Mouse (Mus musculus) retina, postnatal 7 days (tissue): ENCODE data around the gene Cdyl.
A peak's percentile ranks its signal among the peaks of the same experiment; 100 is the strongest.
"Not testable (repeated sequence)": the region's sequence is repeated elsewhere in the genome, so short reads cannot be mapped to it uniquely, and the experiment has no call there.

Experiments used
- DNase-seq: peaks from one replicate; pipeline ENCODE4 v3.0.0-alpha.2; 2012; ENCODE audit warnings: low read depth, low spot score

Cdyl gene

DNA sequence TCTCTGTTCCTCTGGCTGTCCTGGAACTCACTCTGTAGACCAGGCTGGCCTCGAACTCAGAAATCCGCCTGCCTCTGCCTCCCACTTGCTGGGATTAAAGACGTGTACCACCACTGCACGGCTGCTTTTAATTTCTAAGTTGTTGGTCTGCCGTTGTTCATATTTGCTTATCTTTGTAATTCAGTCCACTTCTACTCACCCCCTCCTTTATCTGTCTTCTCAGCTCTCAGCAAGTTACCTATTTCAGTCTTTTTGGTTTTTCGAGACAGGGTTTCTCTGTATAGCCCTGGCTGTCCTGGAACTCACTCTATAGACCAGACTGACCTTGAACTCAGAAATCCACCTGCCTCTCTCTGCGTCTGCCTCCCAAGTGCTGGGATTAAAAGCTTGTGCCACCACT, 176.9 kb downstream of the Cdyl start:
- DNase-seq, result not testable (repeated sequence)

DNA sequence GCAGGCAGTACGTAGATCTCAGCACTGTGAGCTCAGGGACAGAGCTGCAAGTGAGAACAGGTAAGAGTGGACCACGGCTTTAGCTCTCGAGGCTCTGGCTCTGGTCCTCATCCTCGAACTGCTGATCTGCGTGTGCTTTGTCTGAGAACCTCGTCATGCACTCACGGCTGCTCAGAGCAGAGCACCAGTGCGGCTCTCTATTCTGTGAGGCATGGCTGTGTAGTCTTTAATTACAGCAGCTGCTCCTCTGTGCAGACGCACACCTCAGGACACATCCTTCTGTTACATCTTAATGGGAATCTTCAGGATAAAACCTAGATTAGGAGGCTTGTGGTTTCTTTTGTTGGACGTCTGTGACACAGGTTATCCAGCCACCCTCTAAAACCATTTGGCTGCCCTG, 180.5 kb downstream of the Cdyl start:
- no peak for DNase-seq

DNA sequence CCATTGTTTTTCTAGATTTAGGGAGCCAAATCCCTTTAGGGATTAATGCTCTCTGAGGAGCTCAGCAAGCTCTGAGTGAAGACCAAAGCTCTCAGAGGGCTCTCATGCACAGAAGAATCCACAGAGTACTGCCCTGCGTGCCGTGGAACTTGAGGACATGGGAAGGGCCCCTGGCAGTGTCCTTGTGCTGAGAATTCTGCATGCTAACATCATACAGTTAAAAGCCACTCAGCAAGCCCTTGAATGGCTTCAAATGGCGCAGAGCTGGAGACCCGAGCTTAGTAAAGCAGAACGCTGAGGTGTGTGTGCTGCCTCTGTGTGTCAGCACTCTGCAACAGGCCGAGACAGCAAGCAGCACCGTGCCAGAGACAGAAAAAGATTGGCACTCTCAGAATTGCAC, 183.8 kb downstream of the Cdyl start:
- DNase-seq, result no peak

DNA sequence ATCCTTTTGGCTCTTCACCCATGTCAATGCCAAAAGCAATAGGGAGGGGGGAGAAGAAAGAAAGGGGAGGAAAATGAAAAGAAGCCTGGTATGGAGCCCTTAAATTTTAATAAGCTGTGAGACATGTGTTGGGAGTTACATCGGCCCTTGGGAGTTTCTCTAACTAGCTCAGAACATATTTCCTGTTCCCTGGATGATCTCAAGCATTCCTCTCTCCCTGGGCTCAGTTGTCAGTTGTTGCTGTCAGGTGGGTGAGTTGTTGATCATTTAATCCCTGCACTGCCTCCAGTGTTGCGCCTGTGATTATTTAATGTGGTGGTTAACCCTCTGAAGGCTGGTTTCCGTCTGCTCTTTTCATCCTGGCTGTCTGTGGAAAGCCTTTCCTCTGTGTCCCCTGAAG, 185.7 kb downstream of the Cdyl start:
- no peak for DNase-seq

DNA sequence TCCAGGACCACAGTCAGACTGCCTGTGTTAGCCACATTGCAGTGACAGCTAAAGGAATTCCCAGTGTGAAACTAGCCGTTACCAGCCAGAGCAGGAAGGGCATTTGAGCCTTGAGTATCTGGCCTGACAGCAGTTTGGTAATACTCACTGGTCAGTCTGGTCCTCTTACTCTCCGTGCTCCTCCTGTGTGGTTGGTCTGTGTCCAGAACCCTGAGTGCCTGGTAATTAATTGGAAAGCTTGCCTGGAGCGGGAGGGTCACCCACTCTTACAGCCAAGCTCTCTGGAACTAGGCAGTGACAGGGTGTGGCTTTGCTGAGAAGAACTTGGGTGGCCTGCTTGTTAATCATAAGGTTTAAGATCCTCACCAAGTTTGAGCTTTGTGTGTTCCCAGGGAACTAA, 189.1 kb downstream of the Cdyl start:
- DNase-seq, result no peak

DNA sequence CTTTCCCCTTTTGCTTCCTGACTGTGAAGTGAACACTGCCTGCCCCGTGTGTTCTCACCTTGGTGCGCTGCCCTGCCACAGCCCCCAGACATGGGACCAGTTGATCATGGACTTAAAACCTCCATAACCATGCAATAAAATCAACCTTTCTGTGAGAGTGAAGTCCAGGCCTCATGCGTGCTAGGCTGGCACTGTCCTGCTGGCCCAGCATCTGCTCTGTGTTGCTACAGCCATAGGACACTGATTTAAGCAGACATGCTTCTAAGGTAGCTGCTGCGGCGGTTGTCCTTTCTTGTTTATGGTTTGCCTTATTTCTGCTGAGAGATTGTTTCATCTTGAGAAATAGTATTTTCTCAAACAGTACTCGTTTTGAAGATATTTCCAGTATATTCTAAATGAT, 191.9 kb downstream of the Cdyl start:
- DNase-seq, result no peak

DNA sequence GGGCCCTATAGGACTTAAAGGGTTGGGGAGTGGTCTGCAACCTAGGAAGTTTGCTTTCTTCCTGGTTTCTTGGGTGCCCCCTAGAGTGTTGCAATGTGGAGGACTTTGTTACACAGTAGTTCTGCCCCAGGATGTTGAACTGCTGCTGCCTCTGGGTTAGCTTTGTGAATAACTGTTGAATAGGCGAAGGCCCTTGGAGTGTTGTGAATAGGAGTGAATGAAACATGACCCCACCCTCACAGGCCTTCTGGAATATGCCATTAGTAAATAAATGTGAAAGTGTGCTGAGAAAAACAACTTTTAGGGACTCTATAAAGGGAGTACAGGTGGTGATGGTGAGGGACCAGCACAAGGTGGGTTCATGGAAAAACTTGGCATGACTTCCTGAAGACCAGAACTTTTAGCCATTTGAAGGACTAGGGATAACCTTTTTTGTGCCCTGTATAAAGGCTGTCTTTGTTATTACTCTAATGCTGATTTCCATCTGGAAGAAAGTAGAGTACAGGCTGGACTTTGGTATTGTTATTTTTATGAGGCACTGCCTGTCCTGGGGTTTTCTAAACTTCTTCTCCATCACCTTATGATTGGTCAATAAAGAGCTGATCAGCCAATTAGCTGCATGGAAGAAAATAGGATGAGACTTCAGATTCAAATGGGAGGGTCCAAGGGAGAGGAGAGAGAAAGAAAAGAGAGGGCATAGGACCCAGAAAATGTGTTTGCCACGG, 193.4 kb downstream of the Cdyl start:
- no peak for DNase-seq

DNA sequence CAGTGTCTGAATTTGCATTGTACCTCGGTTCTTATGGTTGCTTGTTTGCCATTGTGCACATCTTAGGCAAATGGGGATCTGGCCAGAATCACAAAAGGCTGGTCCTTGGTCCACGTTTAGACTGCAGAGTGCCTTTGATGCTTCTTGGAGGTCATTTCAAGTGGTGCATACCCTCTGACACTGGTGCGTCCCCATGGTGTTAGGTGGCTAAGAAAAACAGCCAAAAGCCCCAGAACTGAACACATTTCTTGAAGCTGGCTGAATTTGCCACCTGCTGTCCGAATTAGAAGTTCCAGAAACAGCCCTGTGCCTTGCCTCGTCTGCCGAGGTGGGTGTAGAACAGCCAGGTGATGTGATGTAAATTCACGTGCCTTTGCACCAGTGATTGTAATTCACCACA, 197.9 kb downstream of the Cdyl start:
- DNase-seq, result no peak

DNA sequence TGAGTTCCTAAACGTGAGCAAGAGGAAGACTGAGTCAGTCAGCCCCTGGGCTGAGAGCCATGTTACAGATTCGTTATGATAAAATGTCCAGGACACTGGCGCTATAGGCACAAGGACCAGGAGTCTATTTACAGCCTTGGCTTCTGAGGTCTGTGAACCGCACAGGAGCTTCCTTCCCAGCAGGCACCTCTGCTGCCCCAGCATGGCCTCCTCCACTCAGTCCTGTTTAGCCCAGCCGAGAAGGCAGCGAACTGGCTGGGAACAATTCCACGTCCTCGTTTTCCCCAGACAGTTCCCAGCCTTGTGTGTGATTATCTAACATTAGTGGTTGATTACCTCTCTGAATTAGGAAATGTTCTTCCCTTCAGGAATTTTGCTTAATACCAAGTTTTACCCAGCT, 201.3 kb downstream of the Cdyl start:
- DNase-seq, result no peak

DNA sequence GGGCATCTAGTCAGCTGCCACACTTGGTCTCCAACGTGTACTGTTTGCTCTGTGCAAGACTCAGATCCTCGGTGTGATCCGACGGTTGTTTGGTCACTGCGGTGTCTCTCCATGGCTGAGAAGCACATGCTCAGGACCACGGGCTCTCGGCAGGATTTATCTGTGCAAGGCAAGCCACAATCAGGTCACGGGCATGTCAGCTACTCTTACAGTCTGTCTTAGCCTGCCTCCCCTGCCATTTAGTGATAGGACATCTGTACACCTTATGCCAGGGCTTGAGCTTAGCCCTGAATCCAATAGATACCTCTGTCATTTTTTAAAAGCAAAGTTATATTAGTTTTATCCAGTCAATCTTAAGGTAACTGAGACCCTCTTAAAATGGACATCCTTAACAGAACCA, 211.0 kb downstream of the Cdyl start:
- no peak for DNase-seq

DNA sequence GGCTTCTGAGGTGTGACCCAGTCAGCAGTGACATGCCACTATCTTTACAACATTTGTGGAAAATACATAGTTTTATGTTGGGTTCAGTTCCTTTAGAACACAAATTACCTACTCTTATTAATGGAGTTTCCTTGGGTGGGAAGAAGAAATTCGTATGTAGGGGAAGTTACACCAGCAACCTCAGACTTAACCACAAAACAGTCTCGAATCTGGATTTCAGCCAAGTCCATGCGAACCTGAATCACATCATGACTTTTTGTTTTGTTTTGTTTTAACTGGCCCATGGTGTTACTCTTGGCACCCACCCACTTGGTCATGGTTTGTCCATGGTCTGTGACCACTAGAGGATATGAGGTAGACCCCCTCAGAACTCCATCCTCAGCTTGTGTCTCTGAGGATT, 211.5 kb downstream of the Cdyl start:
- no peak for DNase-seq

DNA sequence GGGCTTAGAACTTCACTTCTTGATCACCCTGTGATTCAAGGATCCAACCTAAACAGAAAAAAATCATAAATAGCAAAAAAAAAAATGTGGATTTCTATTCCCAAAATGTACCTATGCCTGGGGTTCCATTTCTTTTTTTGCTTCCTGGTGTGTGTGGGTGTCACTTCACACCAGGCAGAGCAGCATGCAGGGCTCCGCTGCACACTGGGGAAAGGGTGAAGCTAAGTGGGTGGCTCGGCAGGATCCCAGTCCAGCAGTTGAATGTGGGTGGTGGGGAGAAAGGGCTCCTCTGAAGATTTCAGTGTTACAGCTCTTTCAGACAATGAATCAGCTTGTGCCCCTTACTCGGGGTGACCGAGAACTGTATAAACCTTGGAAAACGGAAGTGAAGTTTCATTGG, 215.8 kb downstream of the Cdyl start:
- DNase-seq, result no peak

DNA sequence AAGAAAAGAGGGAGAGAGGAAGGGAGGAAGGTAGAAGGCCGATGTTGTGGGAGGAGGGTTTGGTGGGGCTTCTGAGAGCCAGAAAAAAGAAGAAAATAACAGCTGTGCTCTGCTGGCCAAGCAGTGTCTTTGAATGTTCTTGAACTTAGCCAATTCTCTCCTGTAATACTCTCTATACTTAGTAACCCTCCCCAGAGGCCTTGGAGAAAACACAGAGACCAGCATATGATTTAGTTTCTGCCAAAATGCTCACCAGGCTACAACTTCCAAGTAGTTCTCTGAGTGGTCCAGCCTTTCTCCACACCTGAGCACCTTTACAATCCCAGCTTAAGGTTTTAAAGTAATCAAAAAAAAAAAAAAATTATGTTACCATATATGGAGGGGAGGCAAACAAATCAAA, 218.6 kb downstream of the Cdyl start:
- no peak for DNase-seq

DNA sequence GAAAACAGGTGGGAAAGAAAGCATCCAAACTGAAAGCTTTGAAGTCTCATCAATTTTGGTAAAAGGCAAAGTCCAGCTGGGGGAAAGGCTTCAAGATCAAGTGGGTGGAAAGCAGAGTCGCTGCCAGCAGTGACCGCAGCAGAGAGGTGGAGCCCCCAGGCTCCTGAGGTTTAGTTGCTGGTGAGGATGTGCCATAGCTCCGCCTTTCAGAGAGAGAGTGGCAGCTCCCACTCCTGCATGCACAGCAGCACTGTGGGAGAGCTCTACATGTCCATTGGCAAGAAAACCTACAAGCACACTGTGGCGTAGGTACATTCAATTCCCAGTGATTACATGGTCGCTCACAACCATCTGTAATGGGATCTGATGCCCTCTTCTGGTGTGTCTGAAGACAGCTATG, 219.4 kb downstream of the Cdyl start:
- no peak for DNase-seq

DNA sequence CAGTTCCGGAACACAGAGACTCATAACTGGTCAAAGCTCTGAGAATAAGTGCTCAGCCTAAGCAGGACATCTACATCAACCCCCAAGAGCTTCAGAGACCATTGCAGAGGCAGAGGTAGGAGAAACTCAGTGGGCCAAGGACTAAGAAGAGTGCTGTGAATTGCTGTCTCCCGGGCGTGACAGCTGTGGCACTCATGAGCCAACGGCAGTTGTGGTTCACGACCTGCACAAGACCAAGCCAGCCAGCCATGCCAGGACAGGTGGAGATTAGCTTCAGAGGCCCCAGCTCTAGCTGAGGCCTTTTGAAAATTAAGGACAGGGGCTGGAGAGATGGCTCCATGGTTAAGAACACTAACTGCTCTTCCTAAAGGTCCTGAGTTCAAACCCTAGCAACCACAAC, 219.9 kb downstream of the Cdyl start:
- no peak for DNase-seq

DNA sequence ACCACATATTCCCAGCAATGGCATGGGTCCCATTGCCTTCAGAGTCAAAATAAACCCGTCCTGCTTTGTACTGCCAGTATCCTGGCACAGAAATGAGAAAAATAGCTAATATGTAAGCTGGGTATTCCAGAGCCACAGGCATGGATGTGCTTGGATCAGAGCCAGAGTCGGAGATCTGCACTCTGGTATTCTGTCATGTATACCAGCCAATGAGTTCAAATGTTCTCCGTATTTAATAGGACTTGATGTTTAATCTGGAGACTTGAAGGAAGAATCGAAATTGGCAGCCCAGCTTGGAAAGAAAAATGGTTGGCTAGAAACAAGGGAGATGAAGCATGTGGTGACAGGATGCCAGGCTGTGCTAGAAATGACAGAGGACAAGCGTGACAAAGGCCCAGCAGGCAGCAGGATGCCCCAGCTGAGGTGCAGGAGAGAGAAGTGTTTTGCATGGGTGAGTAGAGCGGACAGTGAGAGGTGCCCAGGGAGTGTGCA, 221.0 kb downstream of the Cdyl start:
- DNase-seq, result no peak

DNA sequence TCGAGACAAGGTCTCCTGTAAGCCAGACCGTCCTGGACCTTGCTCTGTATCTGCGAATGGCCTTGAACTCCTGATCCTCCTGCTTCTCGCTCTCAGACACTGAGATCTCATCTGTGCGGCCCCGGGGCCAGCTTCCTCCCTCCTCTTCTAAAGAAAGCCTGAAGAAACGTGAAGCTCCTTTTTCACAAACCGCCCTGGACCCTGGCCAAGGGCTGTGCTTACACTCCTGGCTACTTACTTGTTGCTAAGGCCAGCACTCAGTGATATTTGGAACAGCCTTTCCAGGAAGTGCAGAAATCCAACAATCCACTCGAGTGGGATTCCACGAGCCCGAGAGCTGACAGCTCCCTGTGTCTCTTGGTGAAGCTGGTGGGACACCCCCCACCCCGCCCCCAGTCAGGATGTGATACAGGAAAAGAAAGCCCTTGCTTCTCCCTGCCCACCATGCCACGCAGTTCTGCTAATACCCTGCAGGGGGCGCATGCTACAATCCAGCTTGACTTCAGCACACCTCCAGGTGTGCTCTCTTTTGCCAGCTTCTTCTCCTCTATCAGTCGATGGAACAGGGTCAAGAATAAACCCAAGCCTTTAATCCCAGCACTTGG, 226.6 kb downstream of the Cdyl start:
- no peak for DNase-seq

DNA sequence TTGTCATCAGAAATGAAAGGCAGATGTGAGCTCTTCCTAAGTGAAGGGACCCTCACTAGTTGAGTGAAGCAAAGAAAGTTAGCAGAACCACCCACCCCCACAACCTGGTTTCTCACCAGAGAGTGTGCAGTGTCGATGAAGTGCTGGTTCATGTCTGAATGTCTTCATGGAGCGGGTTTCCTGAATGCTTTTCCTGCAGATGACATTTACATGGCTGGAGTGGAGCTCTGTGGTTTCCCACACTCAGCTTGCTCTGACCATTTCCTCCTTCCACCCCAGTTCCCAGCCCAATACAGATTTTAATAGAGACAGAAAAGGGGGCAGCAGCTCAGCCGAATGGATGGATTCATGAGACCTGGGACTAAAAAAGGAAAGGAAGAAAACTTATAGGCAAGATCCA, 233.2 kb downstream of the Cdyl start:
- DNase-seq, result no peak

DNA sequence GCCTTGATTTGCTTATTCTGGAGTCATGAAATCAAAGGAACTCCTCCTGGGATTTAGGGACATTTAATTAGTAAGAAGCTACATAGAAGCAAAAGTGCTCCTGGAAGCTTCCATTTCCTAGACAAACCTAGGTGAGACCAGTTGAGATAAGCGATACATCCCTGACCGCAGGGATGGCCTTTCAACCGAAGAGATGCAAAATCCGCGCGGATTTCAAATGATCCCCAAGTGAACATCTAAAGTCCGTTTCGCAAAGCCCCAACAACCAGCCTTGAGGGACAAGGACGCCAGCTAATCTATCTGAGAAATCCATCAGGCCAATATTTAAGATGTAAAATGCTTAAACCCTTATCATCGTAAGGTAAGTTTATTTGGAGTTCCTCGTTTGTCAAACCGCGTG, 245.7 kb downstream of the Cdyl start:
- DNase-seq, result peak; percentile 21

DNA sequence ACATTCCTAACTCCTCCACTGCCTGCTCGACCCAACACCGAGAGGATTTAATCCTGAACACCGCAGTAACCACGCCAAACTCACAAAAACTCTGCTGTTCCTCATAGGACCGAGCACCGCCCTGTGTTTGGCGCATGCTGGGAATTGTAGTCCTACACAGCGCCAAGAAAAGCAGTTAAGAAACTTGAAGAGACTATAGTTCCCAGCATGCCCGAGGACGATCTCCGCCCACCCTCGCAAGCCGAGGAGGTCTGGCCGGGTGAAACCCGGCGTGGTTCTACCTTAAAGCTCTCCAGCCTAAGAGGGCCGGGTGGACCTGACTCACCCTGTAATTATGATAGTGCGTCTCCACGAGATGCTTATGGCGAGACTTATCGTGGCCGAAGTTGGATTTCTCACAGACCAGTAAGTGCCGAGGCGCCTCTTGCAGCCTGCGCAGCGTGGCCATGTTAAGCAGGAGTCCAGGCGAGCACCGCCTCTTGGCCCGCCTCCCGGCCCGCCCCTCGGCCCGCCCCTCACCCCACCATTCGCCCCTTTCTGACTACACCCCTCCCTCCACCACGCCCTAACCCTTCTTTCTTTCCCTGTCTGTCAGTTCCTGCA, 246.3 kb downstream of the Cdyl start, which contains the start of gene Rpp40:
Rpp40 (minus strand) TSS at position 481 of the 603 bp plus-strand sequence.
- DNase-seq, result peak; percentile 73

DNA sequence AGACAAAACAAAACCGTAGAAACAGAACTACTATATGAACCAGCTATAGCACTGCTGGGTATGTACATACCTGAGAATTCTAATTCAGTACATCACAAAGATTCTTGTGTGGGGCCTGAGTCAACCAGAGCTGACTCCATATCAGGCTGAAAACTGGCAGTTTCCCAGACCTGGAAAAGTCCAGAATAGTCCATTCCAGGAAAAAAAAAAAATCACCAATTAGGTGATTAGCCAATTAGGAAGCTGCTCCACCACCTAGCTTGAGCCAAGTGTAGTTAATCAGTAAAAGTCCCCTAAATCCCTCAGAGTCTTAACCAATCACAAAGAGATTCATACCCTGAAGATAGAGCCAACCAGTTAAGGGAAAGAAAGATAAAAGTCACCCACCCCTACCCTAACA, 251.8 kb downstream of the Cdyl start:
- DNase-seq, result no peak
